Mouse (Mus musculus): ENCODE data around the gene Pagr1b. TPM values are rescaled to one million over a fixed set of nuclear protein-coding genes. Genes with fewer than 3 reads are reported as not detected.

The Pagr1b gene
- total and polyA plus RNA-seq, 3 experiments: 0.30 to 6.6 TPM; not detected in 1

- peak within 1 kb of the TSS; percentile 91 for H3K9ac ChIP-seq (ENCODE audit: insufficient read depth, low read depth)
- in situ Hi-C loops (cut with MboI; ENCODE audit: low pct_ligation_motif_present, low pct_unique_long_range_greater_than_20kb, low sequenced_read_pairs) (loop anchor here (5.0 to 10.0 kb wide), 2 partner anchors 55 to 312 kb away; partner anchors contain the start of gene Coro1a), dilution Hi-C loops (cut with MboI; ENCODE audit: extremely low pct_ligation_motif_present, extremely low pct_unique_long_range_greater_than_20kb, low sequenced_read_pairs) (no loop called here)
- peaks cover 8 to 53% of the 10 kb centered on the region in 2 experiments for H3K36me3 ChIP-seq (replicated peaks in 1 of 2; ENCODE audit: control insufficient read depth in 1 of 2, insufficient read depth in 1 of 2, low read length in 1 of 2)
- DNase-seq (ENCODE audit: extremely low read depth): peak; percentile 100
- no peaks in the 10 kb centered on the region for H3K9me3 ChIP-seq (replicated peaks; ENCODE audit: low read length)
- H3K27me3 ChIP-seq (replicated peaks): no peaks in the 10 kb centered on the region
- no peak for TF ChIP-seq ETS1 (conservative IDR thresholded peaks at IDR 0.05; ENCODE audit: low read depth, low read length)
- TF ChIP-seq MAX (IDR thresholded peaks at IDR 0.05; ENCODE audit: low read length): no peak; the same call in none of the 2 replicates
- TF ChIP-seq MYC (IDR thresholded peaks at IDR 0.05; ENCODE audit: low read depth, low read length): 0 out of 2 replicates have a peak, but pooled peaks have one; percentile 2
- no peak for TF ChIP-seq PAX5 (IDR thresholded peaks at IDR 0.05; ENCODE audit: low read length)
- peak; percentile 88; the same call in 1 of the 2 replicates for TF ChIP-seq KAT2A (IDR thresholded peaks at IDR 0.05; ENCODE audit: insufficient replicate concordance, low read length)
- no peak; the same call in none of the 2 replicates for TF ChIP-seq TCF12 (IDR thresholded peaks at IDR 0.05; ENCODE audit: low read depth, low read length)
- peak; percentile 45 for TF ChIP-seq RAD21 (IDR thresholded peaks at IDR 0.05; ENCODE audit: low read depth, low read length)
- no peak; the same call in 1 of the 2 replicates for TF ChIP-seq TBP (conservative IDR thresholded peaks at IDR 0.05; ENCODE audit: low read depth, low read length)
- TF ChIP-seq IRF4 (IDR thresholded peaks at IDR 0.05; ENCODE audit: low read depth, low read length): peak; percentile 21; the same call in 1 of the 2 replicates
- peak; percentile 96 for TF ChIP-seq E2F4 (IDR thresholded peaks at IDR 0.05; ENCODE audit: insufficient replicate concordance, low read depth, low read length)
- no peak for TF ChIP-seq ZKSCAN1 (IDR thresholded peaks at IDR 0.05; ENCODE audit: borderline replicate concordance, low read depth, low read length)
- TF ChIP-seq POLR2A (IDR thresholded peaks at IDR 0.05; ENCODE audit: low read depth, low read length): peak; percentile 74
- peak; percentile 83 for TF ChIP-seq ELF1 (IDR thresholded peaks at IDR 0.05; ENCODE audit: low read depth, low read length)
- TF ChIP-seq NRF1 (IDR thresholded peaks at IDR 0.05; ENCODE audit: low read depth, low read length): peak; percentile 98
- TF ChIP-seq MAFK (IDR thresholded peaks at IDR 0.05; ENCODE audit: insufficient replicate concordance, low read length): no peak
- peak; percentile 66; the same call in 1 of the 2 replicates for TF ChIP-seq ZNF384 (IDR thresholded peaks at IDR 0.05; ENCODE audit: low read depth, low read length)
- peak; percentile 94 for TF ChIP-seq SIN3A (IDR thresholded peaks at IDR 0.05; ENCODE audit: low read length)
- no peak for TF ChIP-seq CHD1 (IDR thresholded peaks at IDR 0.05; ENCODE audit: low read depth, low read length)
- TF ChIP-seq USF2 (conservative IDR thresholded peaks at IDR 0.05; ENCODE audit: low read depth, low read length): no peak
- TF ChIP-seq CHD2 (IDR thresholded peaks at IDR 0.05; ENCODE audit: low read length): no peak
- TF ChIP-seq EP300 (IDR thresholded peaks at IDR 0.05; ENCODE audit: low read length): no peak
- TF ChIP-seq MEF2A (IDR thresholded peaks at IDR 0.05; ENCODE audit: borderline replicate concordance, low read depth, low read length): peak; percentile 23; the same call in 1 of the 2 replicates
- peak; percentile 70; the same call in 1 of the 2 replicates for TF ChIP-seq MXI1 (IDR thresholded peaks at IDR 0.05; ENCODE audit: low read depth, low read length)
- no peak for TF ChIP-seq ZC3H11A (IDR thresholded peaks at IDR 0.05; ENCODE audit: low read depth, low read length)
- no peak for TF ChIP-seq RCOR1 (conservative IDR thresholded peaks at IDR 0.05; ENCODE audit: low read depth, low read length)
- TF ChIP-seq SMC3 (IDR thresholded peaks at IDR 0.05; ENCODE audit: low read depth, low read length): peak; percentile 61
- no peak for TF ChIP-seq MAZ (IDR thresholded peaks at IDR 0.05; ENCODE audit: low read depth, low read length)
- TF ChIP-seq ZMIZ1 (IDR thresholded peaks at IDR 0.05; ENCODE audit: low read depth, low read length): peak; percentile 11; the same call in 1 of the 2 replicates
- TF ChIP-seq HCFC1 (IDR thresholded peaks at IDR 0.05; ENCODE audit: low read depth, low read length): peak; percentile 92
- peak; percentile 85 for TF ChIP-seq NELFE (IDR thresholded peaks at IDR 0.05; ENCODE audit: low read depth, low read length)
- no peak for TF ChIP-seq JUND (conservative IDR thresholded peaks at IDR 0.05; ENCODE audit: low read depth, low read length)
- no peak for TF ChIP-seq USF1 (IDR thresholded peaks at IDR 0.05; ENCODE audit: low read depth, low read length)
- TF ChIP-seq CTCF (conservative IDR thresholded peaks at IDR 0.05 in 1 of 2, IDR thresholded peaks at IDR 0.05 in 1 of 2; ENCODE audit: low read depth in 2 of 2, low read length in 2 of 2): peak; percentile 57 to 89
- TF ChIP-seq BHLHE40 (IDR thresholded peaks at IDR 0.05; ENCODE audit: low read depth, low read length): no peak
- peak within 1 kb of the TSS; percentile 65 to 92 (median 89) for H3K4me3 ChIP-seq (replicated peaks in 1 of 3; ENCODE audit: low read depth in 2 of 3, low read length in 2 of 3, poor library complexity in 1 of 3)
- peaks cover 22 to 70% of the 10 kb centered on the region in 2 experiments; a peak in 3 of 4 replicates for H3K4me1 ChIP-seq (ENCODE audit: control insufficient read depth in 1 of 2, insufficient read depth in 2 of 2)
- H3K79me2 ChIP-seq (replicated peaks; ENCODE audit: control insufficient read depth, extremely low read depth, insufficient read depth, poor library complexity, severe bottlenecking): peaks cover 14% of the 10 kb centered on the region
- H3K4me2 ChIP-seq (ENCODE audit: insufficient read depth, low read depth, poor library complexity, severe bottlenecking): peak within 1 kb of the TSS; percentile 77
- H3K27ac ChIP-seq (ENCODE audit: insufficient read depth, low read depth): peak within 1 kb of the TSS; percentile 80
Measured at GRCm38 (mm10) chr7:127016971-127017949, 976 bp upstream of the Pagr1b start, which contains the start of gene Pagr1a. Pagr1a (minus strand) TSS chr7:127017352.

All from CH12.LX (cell line).